Mouse (Mus musculus): ENCODE data around the gene Vsig10. TPM values are rescaled to one million over a fixed set of nuclear protein-coding genes. Genes with fewer than 3 reads are reported as not detected.
A peak's percentile ranks its signal among the peaks of the same experiment; 100 is the strongest.
"Not testable (repeated sequence)": the region's sequence is repeated elsewhere in the genome, so short reads cannot be mapped to it uniquely, and the experiment has no call there.

The Vsig10 gene
- polyA plus RNA-seq, 1 experiment = 2.1 TPM

DNA sequence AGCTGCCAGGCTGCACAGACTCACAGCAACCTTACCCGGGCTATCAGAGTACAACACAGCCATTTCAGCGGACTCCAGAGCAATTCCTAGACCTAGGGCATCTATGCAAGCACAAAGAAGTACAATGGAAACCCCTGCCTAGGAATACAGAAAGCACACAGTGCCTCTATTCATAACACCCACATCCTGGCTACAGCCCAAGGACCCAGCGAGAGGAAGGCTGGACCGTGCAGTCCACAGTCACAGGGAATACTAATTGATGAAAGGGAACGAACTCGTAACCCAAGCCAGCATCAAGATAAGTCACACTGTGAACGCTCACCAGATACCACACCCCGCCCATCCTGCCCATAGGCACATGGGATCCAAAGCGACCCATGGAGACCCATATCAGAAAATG lies 34.9 kb upstream of the Vsig10 start:
- Histone ChIP-seq H3K27ac (ENCODE audit: insufficient read depth, low read length) (peak overlapping the region; percentile 51; the same call in 1 of the 2 replicates), H3K4me1 (ENCODE audit: control insufficient read depth, insufficient read depth, low read length) (peaks cover 2% of the 10 kb centered on the region; the same call in 1 of the 2 replicates), H3K4me3 (ENCODE audit: insufficient read depth, low read length) (no peak overlapping the region)
- no peak for TF ChIP-seq CTCF (IDR thresholded peaks at IDR 0.05; ENCODE audit: extremely low read depth, insufficient read depth, low read length)
- TF ChIP-seq POLR2A (IDR thresholded peaks at IDR 0.05; ENCODE audit: extremely low read depth, insufficient read depth, low read length) = no peak

DNA sequence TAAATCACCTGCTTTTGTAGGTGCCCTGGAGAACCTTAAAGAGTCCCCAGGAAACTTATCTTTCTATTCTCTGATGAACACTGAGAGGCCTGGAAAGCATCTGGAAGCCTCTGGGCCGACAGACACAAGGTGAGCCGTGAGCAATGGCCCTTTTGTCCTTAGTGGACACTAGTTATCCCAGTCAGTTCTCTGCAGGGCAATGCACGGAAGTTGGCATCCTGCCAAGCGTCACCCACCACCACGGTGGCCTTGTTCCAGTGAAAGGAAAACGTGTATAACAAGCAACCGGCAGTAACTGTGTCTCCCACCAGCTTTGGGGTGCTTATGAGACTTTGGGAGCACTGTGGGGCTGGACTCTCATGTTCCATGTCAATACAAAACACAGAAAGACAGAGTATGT lies 34.2 kb upstream of the Vsig10 start:
- TF ChIP-seq POLR2A (IDR thresholded peaks at IDR 0.05; ENCODE audit: extremely low read depth, insufficient read depth, low read length) (no peak), CTCF (IDR thresholded peaks at IDR 0.05; ENCODE audit: extremely low read depth, insufficient read depth, low read length) (no peak)
- Histone ChIP-seq H3K27ac (ENCODE audit: insufficient read depth, low read length) (no peak overlapping the region), H3K4me3 (ENCODE audit: insufficient read depth, low read length) (no peak overlapping the region), H3K4me1 (ENCODE audit: control insufficient read depth, insufficient read depth, low read length) (peaks cover 2% of the 10 kb centered on the region; the same call in 1 of the 2 replicates)

DNA sequence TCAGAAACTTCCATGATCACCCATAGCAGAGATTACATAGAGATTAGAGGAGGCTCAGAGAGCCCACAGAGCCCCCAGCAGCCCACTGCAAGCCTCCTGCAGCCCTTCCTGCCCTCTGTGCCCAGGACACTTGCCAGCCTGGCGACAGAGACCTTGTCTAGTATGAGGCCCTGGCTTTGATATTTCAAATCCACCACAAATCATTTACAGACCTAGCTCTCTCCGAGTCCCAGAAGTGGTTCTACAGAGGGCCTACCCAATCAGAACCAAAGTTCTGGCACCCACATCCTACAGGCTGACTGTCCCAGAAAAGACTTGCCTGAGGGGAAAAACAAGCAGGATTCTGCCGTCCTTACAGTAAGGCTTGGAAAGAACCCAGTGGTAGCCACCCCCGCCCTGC lies 33.6 kb upstream of the Vsig10 start:
- Histone ChIP-seq H3K27ac (ENCODE audit: insufficient read depth, low read length) (no peak overlapping the region), H3K4me1 (ENCODE audit: control insufficient read depth, insufficient read depth, low read length) (peaks cover 2% of the 10 kb centered on the region; the same call in 1 of the 2 replicates), H3K4me3 (ENCODE audit: insufficient read depth, low read length) (no peak overlapping the region)
- no peak for TF ChIP-seq POLR2A (IDR thresholded peaks at IDR 0.05; ENCODE audit: extremely low read depth, insufficient read depth, low read length)
- TF ChIP-seq CTCF (IDR thresholded peaks at IDR 0.05; ENCODE audit: extremely low read depth, insufficient read depth, low read length) = no peak

DNA sequence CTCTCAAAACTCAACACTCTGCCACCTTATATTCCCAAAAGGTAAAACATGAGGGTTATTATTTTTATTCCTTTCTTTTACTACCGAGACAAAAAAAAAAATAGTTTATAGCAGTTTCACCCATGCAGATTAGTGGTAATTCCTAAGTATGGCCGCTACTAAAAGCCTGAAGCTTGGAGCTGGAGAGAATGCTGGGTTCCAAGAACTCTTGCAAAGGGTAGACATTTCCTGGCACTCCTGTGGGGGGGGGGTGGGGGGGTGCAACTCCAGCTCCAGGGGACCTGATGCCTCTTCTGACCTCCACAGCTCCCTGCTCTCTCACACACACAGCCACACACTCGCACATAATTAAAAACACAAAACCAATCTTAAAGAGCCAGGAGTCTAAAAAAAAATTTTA lies 32.6 kb upstream of the Vsig10 start:
- Histone ChIP-seq H3K27ac (ENCODE audit: insufficient read depth, low read length) (no peak overlapping the region), H3K4me3 (ENCODE audit: insufficient read depth, low read length) (peak overlapping the region; percentile 79)
- no peak for TF ChIP-seq POLR2A (IDR thresholded peaks at IDR 0.05; ENCODE audit: extremely low read depth, insufficient read depth, low read length)
- no peak for TF ChIP-seq CTCF (IDR thresholded peaks at IDR 0.05; ENCODE audit: extremely low read depth, insufficient read depth, low read length)

DNA sequence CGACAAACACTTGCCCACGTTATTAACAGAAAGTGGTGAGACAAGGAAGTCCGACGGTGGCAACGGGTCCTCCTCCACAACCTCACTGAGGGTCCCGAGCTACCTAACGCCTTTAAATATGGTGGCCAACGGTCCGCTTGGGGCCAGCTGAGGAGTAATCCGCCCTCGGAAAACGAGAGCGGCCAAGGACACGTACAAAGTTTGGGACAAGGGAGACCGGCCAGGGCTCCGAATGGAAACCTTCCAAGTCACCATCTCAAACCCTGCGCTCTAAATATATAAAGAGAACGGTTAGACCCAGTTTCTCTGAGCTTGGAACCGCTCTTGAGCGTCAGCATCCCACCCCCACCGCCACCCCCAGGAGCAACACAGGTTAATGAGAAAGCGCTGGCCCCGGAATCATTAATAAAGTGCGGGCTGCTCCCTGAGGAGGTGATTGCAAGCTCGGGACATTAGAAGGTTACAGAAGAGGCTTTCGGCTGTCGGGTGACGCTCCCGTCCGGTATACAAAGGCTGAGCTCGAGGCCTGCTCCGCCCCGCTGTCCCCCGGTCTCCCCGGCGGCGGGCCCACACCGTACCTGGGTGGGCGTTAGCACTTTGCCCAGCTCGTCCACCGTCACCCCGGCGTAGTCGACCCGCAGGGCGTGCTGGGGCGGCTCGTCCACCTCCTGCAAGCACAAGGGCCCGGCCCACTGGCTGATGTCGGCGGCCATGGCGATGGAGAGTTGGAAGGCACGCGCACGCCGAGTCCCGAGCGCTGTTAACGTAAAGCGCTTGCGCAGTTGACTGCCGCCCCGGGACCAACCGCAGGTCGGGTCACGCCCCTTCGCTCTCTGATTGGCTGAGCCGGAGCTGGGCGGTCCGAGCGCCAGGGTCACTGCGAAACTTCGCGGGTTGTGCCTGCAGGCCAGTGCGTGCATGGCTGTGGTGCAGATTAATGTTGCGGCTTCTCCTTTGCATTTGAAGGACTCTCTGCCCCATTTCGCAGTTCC lies 31.8 kb upstream of the Vsig10 start, which contains the start of gene Pebp1:
Gene Pebp1, minus strand, starts transcription at position 795 of the 992 bp plus-strand sequence.
- peaks cover 2% of the 10 kb centered on the region; the same call in 1 of the 2 replicates for H3K4me1 ChIP-seq (ENCODE audit: control insufficient read depth, insufficient read depth, low read length)
- TF ChIP-seq POLR2A (IDR thresholded peaks at IDR 0.05; ENCODE audit: extremely low read depth, insufficient read depth, low read length) (peak; percentile 53; the same call in 1 of the 2 replicates), CTCF (IDR thresholded peaks at IDR 0.05; ENCODE audit: extremely low read depth, insufficient read depth, low read length) (no peak)
- H3K4me3 ChIP-seq (ENCODE audit: insufficient read depth, low read length) = peak within 1 kb of the TSS; percentile 79
- H3K27ac ChIP-seq (ENCODE audit: insufficient read depth, low read length) = no peak within 1 kb of the TSS

More for the DNA sequence above, 32.6 kb upstream of the Vsig10 start:
- H3K4me1 ChIP-seq (ENCODE audit: control insufficient read depth, insufficient read depth, low read length) = peaks cover 2% of the 10 kb centered on the region; the same call in 1 of the 2 replicates

DNA sequence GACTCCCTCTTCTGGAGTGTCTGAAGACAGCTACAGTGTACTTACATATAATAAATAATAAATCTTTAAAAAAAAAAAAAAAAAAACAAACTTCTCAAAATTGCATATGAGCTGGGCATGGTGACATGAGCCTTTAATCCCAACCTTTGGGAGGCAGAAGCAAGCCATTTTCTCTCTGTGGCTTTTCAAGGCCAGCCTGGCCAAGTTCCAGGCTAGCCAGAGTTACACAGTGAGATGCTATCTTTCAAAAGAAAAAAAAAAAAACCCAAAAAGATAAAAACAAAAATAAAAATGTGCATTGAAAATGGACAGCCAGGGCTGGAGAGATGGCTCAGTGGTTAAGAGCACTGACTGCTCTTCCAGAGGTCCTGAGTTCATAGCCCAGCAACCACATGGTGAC lies 29.2 kb upstream of the Vsig10 start:
- TF ChIP-seq CTCF (IDR thresholded peaks at IDR 0.05; ENCODE audit: extremely low read depth, insufficient read depth, low read length) (no peak), POLR2A (IDR thresholded peaks at IDR 0.05; ENCODE audit: extremely low read depth, insufficient read depth, low read length) (no peak)
- no peak overlapping the region for H3K27ac ChIP-seq (ENCODE audit: insufficient read depth, low read length)
- H3K4me3 ChIP-seq (ENCODE audit: insufficient read depth, low read length) = no peak overlapping the region
- H3K4me1 ChIP-seq (ENCODE audit: control insufficient read depth, insufficient read depth, low read length) = peaks cover 2% of the 10 kb centered on the region; the same call in 1 of the 2 replicates

DNA sequence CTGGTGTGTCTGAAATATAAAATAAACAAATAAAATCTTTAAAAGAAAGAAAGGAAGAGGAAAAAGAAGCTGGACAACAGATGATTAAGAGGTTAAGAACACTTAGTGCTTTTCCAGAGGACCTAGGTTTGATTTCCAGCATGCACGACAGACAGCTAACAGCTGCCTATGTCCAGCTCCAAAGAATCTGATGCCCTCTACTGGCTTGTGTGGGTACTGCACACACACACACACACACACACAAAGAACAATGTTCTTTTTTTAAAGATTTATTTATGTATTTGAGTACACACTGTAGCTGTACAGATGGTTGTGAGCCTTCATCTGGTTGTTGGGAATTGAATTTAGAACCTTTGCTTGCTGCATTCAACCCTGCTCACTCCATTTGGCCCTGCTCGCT lies 28.8 kb upstream of the Vsig10 start:
- no peak overlapping the region for H3K27ac ChIP-seq (ENCODE audit: insufficient read depth, low read length)
- H3K4me1 ChIP-seq (ENCODE audit: control insufficient read depth, insufficient read depth, low read length) = peaks cover 2% of the 10 kb centered on the region; the same call in 1 of the 2 replicates
- H3K4me3 ChIP-seq (ENCODE audit: insufficient read depth, low read length) = no peak overlapping the region
- TF ChIP-seq POLR2A (IDR thresholded peaks at IDR 0.05; ENCODE audit: extremely low read depth, insufficient read depth, low read length) (no peak), CTCF (IDR thresholded peaks at IDR 0.05; ENCODE audit: extremely low read depth, insufficient read depth, low read length) (0 out of 2 replicates have a peak, but pooled peaks have one; percentile 3)

DNA sequence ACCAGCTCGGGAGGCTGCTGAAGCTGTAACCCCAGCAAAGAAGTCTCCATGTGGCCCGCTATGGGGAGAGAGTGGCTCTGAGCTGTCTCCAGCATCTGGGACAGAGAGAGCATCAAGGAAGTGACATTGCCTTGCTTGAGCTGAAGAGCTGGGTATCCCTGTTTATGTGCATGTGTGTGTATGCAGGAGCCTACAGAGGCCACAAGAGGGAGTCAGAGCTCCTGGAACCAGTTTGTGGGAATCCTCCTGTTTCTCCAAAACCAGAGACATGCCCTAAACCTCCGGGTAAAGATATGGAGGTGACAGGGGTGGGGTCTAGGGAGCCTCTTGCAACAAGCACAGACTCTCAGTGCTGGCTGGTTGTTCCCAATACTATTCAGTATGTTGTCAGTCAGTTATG lies 27.6 kb upstream of the Vsig10 start:
- H3K4me1 ChIP-seq (ENCODE audit: control insufficient read depth, insufficient read depth, low read length) = peaks cover 2% of the 10 kb centered on the region; the same call in 1 of the 2 replicates
- no peak overlapping the region for H3K27ac ChIP-seq (ENCODE audit: insufficient read depth, low read length)
- TF ChIP-seq POLR2A (IDR thresholded peaks at IDR 0.05; ENCODE audit: extremely low read depth, insufficient read depth, low read length) = no peak
- no peak for TF ChIP-seq CTCF (IDR thresholded peaks at IDR 0.05; ENCODE audit: extremely low read depth, insufficient read depth, low read length)
- no peak overlapping the region for H3K4me3 ChIP-seq (ENCODE audit: insufficient read depth, low read length)

DNA sequence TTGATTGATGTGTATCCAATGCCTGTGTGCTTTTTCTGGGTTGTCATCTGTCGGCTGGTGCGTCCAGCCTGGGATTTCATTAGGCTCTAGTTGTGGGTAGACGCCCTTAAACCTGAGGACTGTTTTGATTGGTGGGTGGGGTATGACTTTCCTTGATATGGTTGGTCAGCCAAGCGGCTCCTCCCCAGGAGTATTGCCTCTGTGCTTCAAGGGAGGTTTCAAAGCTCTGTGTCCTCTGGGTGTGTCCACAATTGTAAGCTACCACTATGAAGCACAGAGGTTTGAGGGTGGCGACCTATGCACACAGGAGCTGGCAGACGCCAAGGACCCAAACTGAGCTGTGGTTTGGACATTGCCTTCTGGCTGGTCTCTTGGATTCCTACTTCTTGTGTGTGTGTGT lies 26.3 kb upstream of the Vsig10 start:
- no peak for TF ChIP-seq CTCF (IDR thresholded peaks at IDR 0.05; ENCODE audit: extremely low read depth, insufficient read depth, low read length)
- TF ChIP-seq POLR2A (IDR thresholded peaks at IDR 0.05; ENCODE audit: extremely low read depth, insufficient read depth, low read length) = no peak
- H3K4me1 ChIP-seq (ENCODE audit: control insufficient read depth, insufficient read depth, low read length) = no peaks in the 10 kb centered on the region
- H3K27ac ChIP-seq (ENCODE audit: insufficient read depth, low read length) = no peak overlapping the region
- H3K4me3 ChIP-seq (ENCODE audit: insufficient read depth, low read length) = no peak overlapping the region

DNA sequence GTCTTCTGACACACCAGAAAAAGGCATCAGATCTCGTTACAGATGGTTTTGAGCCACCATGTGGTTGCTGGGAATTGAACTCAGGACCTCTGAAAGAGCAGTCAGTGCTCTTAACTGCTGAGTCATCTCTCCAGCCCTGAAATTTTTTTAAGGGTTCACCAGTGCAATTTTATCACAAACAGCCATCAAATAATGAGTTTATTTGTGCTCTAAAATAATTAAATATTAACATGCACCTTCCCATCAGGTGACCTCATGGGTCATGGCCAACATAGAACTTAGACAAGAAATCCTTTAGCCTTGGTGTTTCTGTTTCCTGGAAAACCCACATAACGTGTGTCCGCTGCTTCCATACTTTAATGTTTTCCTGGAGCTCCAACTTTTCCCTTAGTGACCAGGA lies 25.1 kb upstream of the Vsig10 start:
- H3K27ac ChIP-seq (ENCODE audit: insufficient read depth, low read length) = not testable (repeated sequence)

More for the DNA sequence above, 25.1 kb upstream of the Vsig10 start:
- not testable (repeated sequence) for H3K4me3 ChIP-seq (ENCODE audit: insufficient read depth, low read length); H3K4me1 ChIP-seq (ENCODE audit: control insufficient read depth, insufficient read depth, low read length)

All from cortical plate, adult 2 months (tissue).